Mouse (Mus musculus): ENCODE results near the gene Serinc3. TPM values are rescaled to one million over a fixed set of nuclear protein-coding genes. Genes with fewer than 3 reads are reported as not detected.

Gene Serinc3
- total and polyA plus RNA-seq, 2 experiments from 2014 or later, result 31.7 to 98.2 TPM

DNA sequence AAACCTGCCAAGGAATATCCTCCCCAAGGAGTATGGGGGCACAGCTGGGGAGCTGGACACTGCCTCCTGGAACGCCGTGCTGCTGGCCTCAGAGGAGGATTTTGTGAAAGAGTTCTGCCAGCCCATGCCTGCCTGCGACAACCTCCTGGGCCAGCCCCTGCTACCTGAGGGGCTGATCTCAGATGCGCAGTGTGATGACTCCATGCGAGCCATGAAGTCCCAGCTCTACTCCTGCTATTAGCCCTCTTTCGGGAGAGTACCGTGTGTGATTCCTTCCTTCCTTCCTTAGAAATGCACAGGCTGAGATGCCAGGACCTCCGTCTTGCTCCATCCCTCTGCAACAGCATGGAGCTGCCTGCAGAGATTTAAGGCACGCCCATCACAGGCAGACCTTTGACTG, 29.5 kb downstream of the Serinc3 start:
- H3K4me3 ChIP-seq (ENCODE audit: low read depth, low read length), result no peak overlapping the region
- no peaks in the 10 kb centered on the region for H3K9me3 ChIP-seq (ENCODE audit: low read length)
- no peak overlapping the region for H3K4me2 ChIP-seq (ENCODE audit: low read depth)
- H3K4me1 ChIP-seq (ENCODE audit: insufficient read depth), result no peaks in the 10 kb centered on the region
- no peak overlapping the region for H3K9ac ChIP-seq
- no peak overlapping the region for H3K27ac ChIP-seq (ENCODE audit: low read depth, low read length)
- DNase-seq, result no peak
- 96% methylated on average over 9 of the region's 9 CpGs for WGBS
- H3K27me3 ChIP-seq (ENCODE audit: insufficient read depth, low read length), result no peaks in the 10 kb centered on the region
- H3K36me3 ChIP-seq (ENCODE audit: insufficient read depth), result peaks cover 89% of the 10 kb centered on the region
- ATAC-seq, result no peak
- no peak for TF ChIP-seq CTCF (IDR thresholded peaks at IDR 0.05; ENCODE audit: low read depth)

DNA sequence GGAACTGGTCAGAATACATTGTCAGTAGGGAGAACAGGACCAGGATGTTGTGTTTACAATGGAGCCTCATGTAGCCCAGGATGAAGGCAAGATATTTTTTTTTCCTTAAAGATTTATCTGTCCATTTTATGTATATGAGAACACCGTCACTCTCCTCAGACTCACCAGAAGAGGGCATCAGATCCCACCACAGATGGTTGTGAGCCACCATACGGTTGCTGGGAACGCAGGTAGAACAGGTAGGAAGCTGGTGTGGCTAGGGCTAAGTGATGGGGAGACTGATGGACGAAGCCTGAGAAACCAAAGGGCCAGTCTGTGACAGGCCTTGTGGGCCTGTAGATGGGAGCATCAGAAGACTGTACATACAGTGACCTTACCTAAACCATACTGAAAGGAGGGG, 30.9 kb downstream of the Serinc3 start:
- Histone ChIP-seq H3K4me1 (ENCODE audit: insufficient read depth) (no peaks in the 10 kb centered on the region), H3K9me3 (ENCODE audit: low read length) (no peaks in the 10 kb centered on the region), H3K27me3 (ENCODE audit: insufficient read depth, low read length) (no peaks in the 10 kb centered on the region), H3K4me3 (ENCODE audit: low read depth, low read length) (no peak overlapping the region), H3K27ac (ENCODE audit: low read depth, low read length) (no peak overlapping the region), H3K9ac (no peak overlapping the region), H3K4me2 (ENCODE audit: low read depth) (no peak overlapping the region), H3K36me3 (ENCODE audit: insufficient read depth) (peaks cover 83% of the 10 kb centered on the region)
- no peak for TF ChIP-seq CTCF (IDR thresholded peaks at IDR 0.05; ENCODE audit: low read depth)
- ATAC-seq (no peak), DNase-seq (no peak)
- 91% methylated on average over 4 of the region's 4 CpGs for WGBS

DNA sequence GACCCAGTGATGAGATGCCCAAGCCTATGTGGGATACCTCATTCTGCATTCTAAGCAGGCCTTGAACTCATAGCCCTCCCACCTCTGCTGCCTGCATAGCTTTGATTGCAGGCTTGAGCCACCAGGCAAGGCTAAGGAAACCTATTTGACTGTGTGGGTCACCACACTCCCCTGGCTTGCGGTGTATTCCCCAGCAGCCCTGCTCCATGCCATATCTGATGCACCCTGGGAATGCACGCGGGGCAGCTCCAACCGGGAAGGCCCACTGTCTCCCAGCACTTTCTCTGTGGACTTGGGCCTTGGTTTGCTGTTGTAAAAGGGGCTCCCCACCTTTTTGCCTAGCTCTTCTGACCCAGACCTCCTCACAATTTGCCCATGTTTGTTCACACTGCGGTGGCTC, 31.7 kb downstream of the Serinc3 start:
- ATAC-seq (no peak), DNase-seq (no peak)
- Histone ChIP-seq H3K36me3 (ENCODE audit: insufficient read depth) (peaks cover 77% of the 10 kb centered on the region), H3K9me3 (ENCODE audit: low read length) (no peaks in the 10 kb centered on the region), H3K27me3 (ENCODE audit: insufficient read depth, low read length) (no peaks in the 10 kb centered on the region), H3K4me3 (ENCODE audit: low read depth, low read length) (no peak overlapping the region), H3K4me2 (ENCODE audit: low read depth) (no peak overlapping the region), H3K9ac (no peak overlapping the region), H3K4me1 (ENCODE audit: insufficient read depth) (no peaks in the 10 kb centered on the region), H3K27ac (ENCODE audit: low read depth, low read length) (no peak overlapping the region)
- no peak for TF ChIP-seq CTCF (IDR thresholded peaks at IDR 0.05; ENCODE audit: low read depth)
- 98% methylated on average over 5 of the region's 5 CpGs for WGBS

DNA sequence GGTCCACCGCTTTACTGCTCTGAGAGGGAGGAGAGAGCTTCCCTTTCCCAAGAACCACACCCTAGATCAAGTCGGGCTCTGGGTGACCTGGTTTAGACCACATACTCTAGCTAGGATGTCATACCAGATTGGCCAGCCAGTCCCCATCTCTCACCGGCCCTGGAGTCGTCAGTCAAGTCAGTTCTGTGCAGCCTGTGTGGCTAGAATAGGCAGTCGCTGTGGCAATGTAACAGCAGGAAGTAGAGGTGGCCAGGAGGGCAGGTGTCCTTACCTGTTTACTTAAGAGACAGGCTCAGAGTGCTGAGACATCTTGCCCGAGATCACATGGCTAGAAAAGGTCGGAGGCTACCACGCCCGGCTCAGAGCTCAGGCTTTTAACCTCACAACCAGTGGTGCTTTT, 33.8 kb downstream of the Serinc3 start:
- Histone ChIP-seq H3K27ac (ENCODE audit: low read depth, low read length) (no peak overlapping the region), H3K4me3 (ENCODE audit: low read depth, low read length) (no peak overlapping the region), H3K4me2 (ENCODE audit: low read depth) (no peak overlapping the region), H3K4me1 (ENCODE audit: insufficient read depth) (no peaks in the 10 kb centered on the region), H3K27me3 (ENCODE audit: insufficient read depth, low read length) (no peaks in the 10 kb centered on the region), H3K9ac (no peak overlapping the region), H3K9me3 (ENCODE audit: low read length) (no peaks in the 10 kb centered on the region), H3K36me3 (ENCODE audit: insufficient read depth) (peaks cover 69% of the 10 kb centered on the region)
- no peak for DNase-seq
- ATAC-seq, result no peak
- TF ChIP-seq CTCF (IDR thresholded peaks at IDR 0.05; ENCODE audit: low read depth), result no peak
- WGBS, result 85% methylated on average over 9 of the region's 9 CpGs

DNA sequence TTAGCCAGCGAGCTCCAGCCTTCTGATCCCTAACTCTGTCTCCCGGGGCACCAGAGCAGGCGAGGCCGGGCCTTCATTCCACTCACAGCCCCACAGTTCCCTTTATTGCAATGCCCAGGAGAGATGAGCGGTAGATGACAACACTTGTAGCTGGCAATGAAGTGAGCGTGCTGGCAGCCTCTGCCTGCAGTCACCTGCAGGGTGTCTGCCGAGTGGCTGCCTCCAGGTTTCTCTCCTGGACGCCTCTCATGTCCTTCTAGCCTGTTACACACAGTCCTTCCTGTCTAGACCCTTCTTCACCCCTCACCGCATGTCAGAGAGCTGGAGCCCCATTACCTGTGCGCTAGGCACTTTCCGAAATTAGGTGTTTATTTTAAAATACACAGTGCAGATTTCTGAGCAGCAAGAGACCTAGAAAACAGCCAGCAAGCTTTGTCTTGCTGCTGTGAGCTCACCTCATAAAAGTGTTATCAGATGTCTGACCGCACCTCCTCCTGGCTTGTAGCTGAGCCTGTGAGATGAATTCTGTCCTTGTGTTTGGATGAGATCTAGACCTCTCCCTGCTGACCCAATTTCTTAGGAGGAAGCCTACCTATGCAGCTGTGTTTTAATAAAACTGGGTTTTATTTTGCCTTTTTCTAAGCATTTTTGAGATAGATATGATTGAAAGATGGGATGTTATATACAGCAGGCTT, 35.5 kb downstream of the Serinc3 start:
- TF ChIP-seq CTCF (IDR thresholded peaks at IDR 0.05; ENCODE audit: low read depth), result no peak
- ATAC-seq, result no peak
- no peaks in the 10 kb centered on the region for H3K9me3 ChIP-seq (ENCODE audit: low read length)
- H3K9ac ChIP-seq, result no peak overlapping the region
- no peak for DNase-seq
- H3K4me3 ChIP-seq (ENCODE audit: low read depth, low read length), result no peak overlapping the region
- peaks cover 52% of the 10 kb centered on the region for H3K36me3 ChIP-seq (ENCODE audit: insufficient read depth)
- no peaks in the 10 kb centered on the region for H3K4me1 ChIP-seq (ENCODE audit: insufficient read depth)
- no peak overlapping the region for H3K4me2 ChIP-seq (ENCODE audit: low read depth)
- WGBS, result 87% methylated on average over 12 of the region's 12 CpGs
- H3K27ac ChIP-seq (ENCODE audit: low read depth, low read length), result no peak overlapping the region
- H3K27me3 ChIP-seq (ENCODE audit: insufficient read depth, low read length), result no peaks in the 10 kb centered on the region

DNA sequence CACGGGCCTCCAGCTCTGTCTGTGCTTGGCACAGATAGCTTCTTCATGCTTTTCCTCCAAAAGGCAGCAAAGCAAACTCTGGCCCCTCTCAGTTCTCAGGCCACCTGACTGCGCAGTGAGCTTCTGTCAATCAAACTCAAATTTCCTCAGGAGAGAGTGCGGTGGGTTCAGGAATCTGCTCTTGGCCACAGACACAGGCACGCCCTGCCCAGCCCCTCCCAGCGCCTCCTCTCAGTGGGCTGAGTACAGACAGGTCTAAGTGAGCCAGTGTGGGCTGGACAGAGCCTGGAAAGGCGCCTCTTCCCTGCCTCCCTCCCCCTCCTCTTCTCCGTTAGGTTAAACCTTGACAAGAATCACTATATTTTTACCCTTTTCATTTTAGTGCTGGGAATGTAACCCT, 36.9 kb downstream of the Serinc3 start:
- DNase-seq (no peak), ATAC-seq (no peak)
- no peak overlapping the region for H3K27ac ChIP-seq (ENCODE audit: low read depth, low read length)
- H3K9me3 ChIP-seq (ENCODE audit: low read length), result no peaks in the 10 kb centered on the region
- H3K36me3 ChIP-seq (ENCODE audit: insufficient read depth), result peaks cover 40% of the 10 kb centered on the region
- no peak overlapping the region for H3K4me2 ChIP-seq (ENCODE audit: low read depth)
- H3K4me1 ChIP-seq (ENCODE audit: insufficient read depth), result peaks cover 7% of the 10 kb centered on the region; the same call in 1 of the 2 replicates
- H3K4me3 ChIP-seq (ENCODE audit: low read depth, low read length), result no peak overlapping the region
- H3K9ac ChIP-seq, result no peak overlapping the region
- 85% methylated on average over 7 of the region's 7 CpGs for WGBS
- no peaks in the 10 kb centered on the region for H3K27me3 ChIP-seq (ENCODE audit: insufficient read depth, low read length)
- no peak for TF ChIP-seq CTCF (IDR thresholded peaks at IDR 0.05; ENCODE audit: low read depth)

DNA sequence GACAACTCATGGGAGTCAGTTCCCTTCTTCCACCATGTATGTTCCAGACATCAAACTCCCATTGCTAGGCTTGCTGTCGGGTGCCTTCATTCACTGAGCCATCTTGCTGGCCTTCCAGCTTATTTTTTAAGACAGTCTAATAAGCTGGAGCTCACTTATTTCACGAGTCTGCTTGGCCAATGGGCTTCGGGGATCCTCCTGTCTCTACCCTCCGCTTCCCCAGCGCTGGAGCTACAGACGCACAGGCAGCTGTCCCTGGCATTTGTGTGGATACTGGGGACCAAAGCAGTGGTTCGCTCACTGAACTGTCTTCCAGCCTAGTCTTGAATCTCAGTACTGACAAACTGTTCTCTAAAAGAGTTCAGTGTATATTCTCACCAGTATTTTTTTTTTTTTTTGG, 38.8 kb downstream of the Serinc3 start:
- H3K27me3 ChIP-seq (ENCODE audit: insufficient read depth, low read length), result no peaks in the 10 kb centered on the region
- no peaks in the 10 kb centered on the region for H3K9me3 ChIP-seq (ENCODE audit: low read length)
- peaks cover 23% of the 10 kb centered on the region for H3K36me3 ChIP-seq (ENCODE audit: insufficient read depth)
- no peak for TF ChIP-seq CTCF (IDR thresholded peaks at IDR 0.05; ENCODE audit: low read depth)
- ATAC-seq (no peak), DNase-seq (no peak)
- H3K27ac ChIP-seq (ENCODE audit: low read depth, low read length), result no peak overlapping the region
- H3K4me1 ChIP-seq (ENCODE audit: insufficient read depth), result peaks cover 12% of the 10 kb centered on the region; the same call in 1 of the 2 replicates
- no peak overlapping the region for H3K9ac ChIP-seq
- no peak overlapping the region for H3K4me3 ChIP-seq (ENCODE audit: low read depth, low read length)
- H3K4me2 ChIP-seq (ENCODE audit: low read depth), result no peak overlapping the region
- WGBS, result 88% methylated on average over 7 of the region's 7 CpGs

Measured in forebrain, postnatal 0 days (tissue).